Mouse (Mus musculus) cerebellum, adult 2 months (tissue): ENCODE results near the gene Anpep.

ENCODE experiments used
- CTCF ChIP-seq: fragments of 200-500 bp; IDR thresholded peaks from 2 replicates; pipeline ENCODE4 v1.5.1; 2011; ENCODE audit warnings: low read depth, mild to moderate bottlenecking, control low read depth, low read length, moderate library complexity, borderline replicate concordance; ENCODE audit not compliant: insufficient read depth
- POLR2A ChIP-seq: fragments of 200-500 bp; IDR thresholded peaks from 2 replicates; pipeline ENCODE4 v1.6.1; 2011; ENCODE audit warnings: low read length, control low read depth, borderline replicate concordance; ENCODE audit not compliant: insufficient read depth

GRCm38 (mm10) chr7:79907356-79907755 is 46.5 kb upstream of the Anpep start:
- TF ChIP-seq CTCF (no peak), POLR2A (no peak)
